Comparison of ENCODE assay signal across 8 mouse cellular contexts in the genomic region with DNA sequence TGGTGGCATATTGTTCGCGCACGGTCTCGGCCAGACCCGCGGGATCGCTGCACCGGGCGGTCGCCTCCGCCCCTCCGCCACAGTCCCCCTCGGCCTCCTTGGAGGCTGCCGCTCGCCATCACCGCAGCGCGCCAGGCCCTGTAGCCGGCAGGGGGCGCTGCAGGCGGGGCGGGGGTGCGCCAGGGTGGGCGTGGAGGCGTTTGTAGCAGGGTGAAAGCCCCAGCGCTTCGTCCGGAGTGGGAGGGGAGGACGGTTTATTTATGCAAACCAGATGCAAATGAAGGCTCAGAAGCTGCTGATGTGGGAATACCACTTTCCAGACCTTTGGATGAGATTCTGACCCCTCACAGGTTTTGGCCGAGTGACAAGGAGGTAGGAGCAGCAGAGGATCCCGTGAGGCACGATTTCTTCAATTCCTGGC. TPM values are rescaled to one million over a fixed set of nuclear protein-coding genes. Genes with fewer than 3 reads are reported as not detected.
DNase-seq lines count a peak whose midpoint lies in the region; ATAC-seq and TF ChIP-seq lines count a peak whose summit lies in the region.

No protein-coding gene starts in this region.

- no peaks in the 10 kb centered on the region for H3K9me3 ChIP-seq in embryonic facial prominence, embryonic 12.5 days
- no peaks in the 10 kb centered on the region for H3K9me3 ChIP-seq in heart, embryonic 13.5 days
- H3K9me3 ChIP-seq in kidney, embryonic 15.5 days (replicated peaks) = no peaks in the 10 kb centered on the region
- H3K9me3 ChIP-seq in liver, embryonic 13.5 days (replicated peaks) = no peaks in the 10 kb centered on the region

- peak overlapping the region; percentile 91 for H3K4me2 ChIP-seq in embryonic facial prominence, embryonic 12.5 days (replicated peaks)
- peak overlapping the region; percentile 89 for H3K4me2 ChIP-seq in heart, embryonic 13.5 days
- peak overlapping the region; percentile 96 for H3K4me2 ChIP-seq in kidney, embryonic 15.5 days
- peak overlapping the region; percentile 64 for H3K4me2 ChIP-seq in liver, embryonic 13.5 days
- peak overlapping the region; percentile 81 for H3K4me2 ChIP-seq in myocyte (ENCODE audit: low read depth)

- H3K27me3 ChIP-seq in embryonic facial prominence, embryonic 12.5 days = peaks cover 77% of the 10 kb centered on the region
- peaks cover 81% of the 10 kb centered on the region for H3K27me3 ChIP-seq in heart, embryonic 13.5 days (replicated peaks)
- H3K27me3 ChIP-seq in kidney, embryonic 15.5 days = peaks cover 76% of the 10 kb centered on the region
- peaks cover 91% of the 10 kb centered on the region for H3K27me3 ChIP-seq in liver, embryonic 13.5 days
- H3K27me3 ChIP-seq in myocyte (ENCODE audit: control insufficient read depth, insufficient read depth, insufficient read length) = peaks cover 66% of the 10 kb centered on the region
- H3K27me3 ChIP-seq in testis, adult 2 months (ENCODE audit: control insufficient read depth, insufficient read depth, low read length) = peaks cover 10% of the 10 kb centered on the region

- peak; percentile 84 for DNase-seq in A20 (ENCODE audit: low read depth, low spot score)
- DNase-seq in adrenal gland, postnatal 10 days = peak; percentile 77
- DNase-seq in liver, embryonic 13.5 days = no peak

- H3K27ac ChIP-seq in embryonic facial prominence, embryonic 12.5 days = no peak overlapping the region
- no peak overlapping the region for H3K27ac ChIP-seq in heart, embryonic 13.5 days (replicated peaks)
- H3K27ac ChIP-seq in kidney, embryonic 15.5 days = no peak overlapping the region
- H3K27ac ChIP-seq in liver, embryonic 13.5 days = no peak overlapping the region
- no peak overlapping the region for H3K27ac ChIP-seq in testis, adult 2 months (ENCODE audit: control insufficient read depth, insufficient read depth, low read depth, low read length)

- H3ac ChIP-seq in myocyte (ENCODE audit: control insufficient read depth, insufficient read length) = no peak overlapping the region

- no peak for TF ChIP-seq POLR2A in myocyte (IDR thresholded peaks at IDR 0.05; ENCODE audit: insufficient read length, low read depth)
- no peak; the same call in 1 of the 2 replicates for TF ChIP-seq POLR2A in testis, adult 2 months (IDR thresholded peaks at IDR 0.05; ENCODE audit: control insufficient read depth, low read depth, low read length)

- under 1% methylated on average over 32 of the region's 32 CpGs for WGBS in embryonic facial prominence, embryonic 12.5 days
- under 1% methylated on average over 32 of the region's 32 CpGs for WGBS in heart, embryonic 13.5 days
- WGBS in kidney, embryonic 15.5 days = under 1% methylated on average over 29 of the region's 32 CpGs
- 2% methylated on average over 32 of the region's 32 CpGs for WGBS in liver, embryonic 13.5 days (ENCODE audit: insufficient replicate concordance)

- peak overlapping the region; percentile 55 for H3K9ac ChIP-seq in embryonic facial prominence, embryonic 12.5 days
- peak overlapping the region; percentile 74 for H3K9ac ChIP-seq in heart, embryonic 13.5 days
- H3K9ac ChIP-seq in kidney, embryonic 15.5 days = peak overlapping the region; percentile 45
- H3K9ac ChIP-seq in liver, embryonic 13.5 days = no peak overlapping the region

- TF ChIP-seq CTCF in testis, adult 2 months (IDR thresholded peaks at IDR 0.05; ENCODE audit: control insufficient read depth, insufficient read depth, insufficient replicate concordance, low read depth, low read length) = peak; percentile 76

- no peaks in the 10 kb centered on the region for H3K79me2 ChIP-seq in myocyte (ENCODE audit: control insufficient read depth, insufficient read depth)

- H3K36me3 ChIP-seq in embryonic facial prominence, embryonic 12.5 days = no peaks in the 10 kb centered on the region
- no peaks in the 10 kb centered on the region for H3K36me3 ChIP-seq in heart, embryonic 13.5 days
- H3K36me3 ChIP-seq in kidney, embryonic 15.5 days = no peaks in the 10 kb centered on the region
- no peaks in the 10 kb centered on the region for H3K36me3 ChIP-seq in liver, embryonic 13.5 days
- H3K36me3 ChIP-seq in myocyte (ENCODE audit: control insufficient read depth, insufficient read depth) = no peaks in the 10 kb centered on the region
- H3K36me3 ChIP-seq in testis, adult 2 months (ENCODE audit: control insufficient read depth, insufficient read depth, low read length) = no peaks in the 10 kb centered on the region

- peaks cover 6% of the 10 kb centered on the region; the same call in 1 of the 2 replicates for H3K4me1 ChIP-seq in embryonic facial prominence, embryonic 12.5 days
- peaks cover 20% of the 10 kb centered on the region for H3K4me1 ChIP-seq in heart, embryonic 13.5 days
- H3K4me1 ChIP-seq in kidney, embryonic 15.5 days = peaks cover 36% of the 10 kb centered on the region
- H3K4me1 ChIP-seq in liver, embryonic 13.5 days (replicated peaks) = peaks cover 10% of the 10 kb centered on the region
- peaks cover 4% of the 10 kb centered on the region; the same call in 1 of the 2 replicates for H3K4me1 ChIP-seq in testis, adult 2 months (ENCODE audit: control insufficient read depth, insufficient read depth, low read length)

- ATAC-seq in embryonic facial prominence, embryonic 12.5 days (ENCODE audit: insufficient number of reproducible peaks, insufficient read depth, low FRiP score, low TSS enrichment) = peak; percentile 36; the same call in 1 of the 2 replicates
- ATAC-seq in heart, embryonic 13.5 days (ENCODE audit: extremely low read depth, insufficient number of reproducible peaks, low FRiP score, low TSS enrichment) = no peak
- peak; percentile 66 for ATAC-seq in kidney, embryonic 15.5 days (replicated peaks; ENCODE audit: low FRiP score)
- no peak for ATAC-seq in liver, embryonic 13.5 days (ENCODE audit: low read depth)

- H3K4me3 ChIP-seq in embryonic facial prominence, embryonic 12.5 days = peak overlapping the region; percentile 49
- H3K4me3 ChIP-seq in heart, embryonic 13.5 days = peak overlapping the region; percentile 61
- peak overlapping the region; percentile 59 for H3K4me3 ChIP-seq in kidney, embryonic 15.5 days (replicated peaks)
- H3K4me3 ChIP-seq in liver, embryonic 13.5 days (replicated peaks) = peak overlapping the region; percentile 49
- peak overlapping the region; percentile 5 for H3K4me3 ChIP-seq in myocyte
- H3K4me3 ChIP-seq in testis, adult 2 months (ENCODE audit: control insufficient read depth, low read depth, low read length) = peak overlapping the region; percentile 89

TF ChIP-seq in myocyte, 11 proteins besides CTCF, POLR2A, EP300 and RAD21:
- TF ChIP-seq TCF3 (IDR thresholded peaks at IDR 0.05; ENCODE audit: insufficient read length, low read depth) (no peak), REST (IDR thresholded peaks at IDR 0.05; ENCODE audit: insufficient read depth, insufficient read length) (no peak), MYOG (IDR thresholded peaks at IDR 0.05; ENCODE audit: control insufficient read depth in 1 of 3, insufficient read depth in 1 of 3, insufficient read length in 2 of 3, low read depth in 2 of 3) (peak in 1 of 3 experiments; percentile 4), MYOD1 (IDR thresholded peaks at IDR 0.05; ENCODE audit: control insufficient read depth in 1 of 3, insufficient read length in 2 of 3, low read depth in 2 of 3) (peak in 1 of 3 experiments; percentile 17)

RNA-seq across cellular contexts. Expression of gene Atp5g2, which starts 20.8 kb away (rescaled TPM):
- 10 to 100 TPM; 41.9 to 42.3 TPM for total RNA-seq in adrenal gland, postnatal 10 days (2021)
- polyA plus RNA-seq in embryonic facial prominence, embryonic 12.5 days (2016; fragmentation: Nextera tagmentation; extraction: Ambion mirVana) = 61.0 and 68.1 TPM in 2 replicates
- 72.3 and 73.9 TPM in 2 replicates for polyA plus RNA-seq in heart, embryonic 13.5 days (2015; fragmentation: Nextera tagmentation; extraction: Ambion mirVana)
- polyA plus RNA-seq in kidney, embryonic 15.5 days (2015; fragmentation: Nextera tagmentation; extraction: Ambion mirVana) = 70.2 and 95.0 TPM in 2 replicates
- 32.5 and 38.7 TPM in 2 replicates for polyA plus RNA-seq in liver, embryonic 13.5 days (2015; fragmentation: Nextera tagmentation; extraction: Ambion mirVana)
- 947 TPM for polyA plus RNA-seq in myocyte (2012; fragmentation: generic; extraction: Trizol)
- polyA plus RNA-seq in testis, adult 2 months (2012; rRNA removed) = 53.6 and 70.7 TPM in 2 replicates

RNA-seq across cellular contexts. Expression of gene Calcoco1, which starts 29.0 kb away (rescaled TPM):
- 10 to 100 TPM; 78.0 to 90.5 TPM for total RNA-seq in adrenal gland, postnatal 10 days (2021)
- polyA plus RNA-seq in embryonic facial prominence, embryonic 12.5 days (2016; fragmentation: Nextera tagmentation; extraction: Ambion mirVana) = 46.4 and 50.2 TPM in 2 replicates
- polyA plus RNA-seq in heart, embryonic 13.5 days (2015; fragmentation: Nextera tagmentation; extraction: Ambion mirVana) = 50.8 and 54.6 TPM in 2 replicates
- polyA plus RNA-seq in kidney, embryonic 15.5 days (2015; fragmentation: Nextera tagmentation; extraction: Ambion mirVana) = 47.0 and 51.4 TPM in 2 replicates
- polyA plus RNA-seq in liver, embryonic 13.5 days (2015; fragmentation: Nextera tagmentation; extraction: Ambion mirVana) = 9.0 and 11.3 TPM in 2 replicates
- polyA plus RNA-seq in myocyte (2012; fragmentation: generic; extraction: Trizol) = 117 TPM
- 18.0 and 20.1 TPM in 2 replicates for polyA plus RNA-seq in testis, adult 2 months (2012; rRNA removed)

Comparison
In these comparisons a context has a peak if more than half of its experiments do, and no peak if none do; other contexts are left out.
1. ATAC-seq: peak in embryonic facial prominence, embryonic 12.5 days (single experiment) and kidney, embryonic 15.5 days (single experiment); none in heart, embryonic 13.5 days (single experiment) and liver, embryonic 13.5 days (single experiment).
2. H3K4me3 ChIP-seq: peak in every context shown above with its lines; median percentile 89 in testis, adult 2 months; 61 in heart, embryonic 13.5 days; 59 in kidney, embryonic 15.5 days; 49 in embryonic facial prominence, embryonic 12.5 days; 49 in liver, embryonic 13.5 days; 5 in myocyte.
3. Peak in every context shown above with its lines, with median percentiles within 50 percentile points of each other: H3K4me2 ChIP-seq.